Mouse (Mus musculus) stomach, postnatal 0 days (tissue): Measurements from ENCODE around the gene Dab1.

Experiments used
- CTCF ChIP-seq: IDR thresholded peaks from 2 replicates; pipeline ENCODE4 v1.5.1; 2016; ENCODE audit warnings: antibody characterized with exemption, low read depth, mild to moderate bottlenecking, moderate library complexity
- EP300 ChIP-seq: optimal IDR thresholded peaks from 2 replicates; pipeline ENCODE3; 2016; ENCODE audit warnings: antibody characterized with exemption

- no peak for TF ChIP-seq CTCF
- TF ChIP-seq EP300: no peak
These were observed 927.9 kb downstream of the Dab1 start for GRCm38 (mm10) chr4:104547091-104547490.
